Mouse (Mus musculus) neural tube, embryonic 13.5 days (tissue): ENCODE measurements at regions not wholly inside any gene's neighbourhood (a gene's known extent, or its start where the extent isn't known, plus 50 kb on each side); places are given as distances from the start of the nearest gene placed in this dataset.
"Not testable (repeated sequence)": the region's sequence is repeated elsewhere in the genome, so short reads cannot be mapped to it uniquely, and the experiment has no call there.

Source experiments
- ATAC-seq: fragments of 200-750 bp; cut with Nextera tagmentation; 2 replicates; pipeline ENCODE4 v1.8.0; 2017; ENCODE audit warnings: low read depth, mild to moderate bottlenecking, moderate TSS enrichment, moderate library complexity
- H3K27ac ChIP-seq: fragments of 300-500 bp; sonication (generic); replicated peaks from 2 replicates; pipeline ENCODE4 v1.5.1; 2015; ENCODE audit warnings: moderate library complexity, mild to moderate bottlenecking, inconsistent platforms
- H3K27me3 ChIP-seq: fragments of 300-500 bp; sonication (generic); 2 replicates; pipeline ENCODE4 v1.6.1; 2015; ENCODE audit warnings: mild to moderate bottlenecking, inconsistent platforms
- H3K36me3 ChIP-seq: fragments of 300-500 bp; sonication (generic); 2 replicates; pipeline ENCODE4 v1.6.1; 2015; ENCODE audit warnings: mild to moderate bottlenecking, inconsistent platforms
- H3K4me1 ChIP-seq: fragments of 300-500 bp; sonication (generic); replicated peaks from 2 replicates; pipeline ENCODE4 v1.6.1; 2015; ENCODE audit warnings: inconsistent platforms
- H3K4me2 ChIP-seq: fragments of 300-500 bp; sonication (generic); 2 replicates; pipeline ENCODE4 v1.6.1; 2015; ENCODE audit warnings: inconsistent platforms, mild to moderate bottlenecking, moderate library complexity
- H3K4me3 ChIP-seq: fragments of 300-500 bp; sonication (generic); 2 replicates; pipeline ENCODE4 v1.5.1; 2015; ENCODE audit warnings: mild to moderate bottlenecking, inconsistent platforms
- H3K9ac ChIP-seq: fragments of 300-500 bp; sonication (generic); 2 replicates; pipeline ENCODE4 v1.6.1; 2015; ENCODE audit warnings: moderate library complexity, mild to moderate bottlenecking, inconsistent platforms
- H3K9me3 ChIP-seq: fragments of 300-500 bp; sonication (generic); 2 replicates; pipeline ENCODE4 v1.6.1; 2016; ENCODE audit warnings: inconsistent platforms
- WGBS: fragments of 180-500 bp; shearing (Covaris S2); methylation state at CpG from one replicate; pipeline ENCODE4 v1.1.7; 2015; 5-methylcytosine and 5-hydroxymethylcytosine counted together

DNA sequence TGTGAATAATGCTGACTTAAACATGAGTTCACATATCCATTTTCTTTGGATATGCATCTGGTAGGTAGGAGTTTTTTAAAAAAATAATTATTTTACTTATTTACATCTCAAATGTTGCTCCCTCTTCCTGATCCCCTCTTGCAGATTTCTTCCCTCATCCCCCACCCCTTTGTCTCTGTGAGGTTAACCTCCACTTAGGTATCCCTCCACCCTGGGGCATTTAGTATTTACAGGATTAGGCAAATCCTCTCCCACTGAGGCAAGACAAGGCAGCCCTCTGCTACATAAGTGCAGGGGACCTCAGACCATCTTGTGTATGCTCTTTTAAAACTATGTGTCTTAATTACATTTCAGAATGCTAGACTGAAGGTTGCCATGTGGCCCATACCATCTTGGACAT lies 155.2 kb upstream of the Shcbp1 start:
- H3K36me3 ChIP-seq = no peaks in the 10 kb centered on the region
- no peak overlapping the region for H3K27ac ChIP-seq
- no peak overlapping the region for H3K4me3 ChIP-seq
- no peak overlapping the region for H3K4me2 ChIP-seq
- H3K27me3 ChIP-seq = no peaks in the 10 kb centered on the region
- H3K9me3 ChIP-seq = no peaks in the 10 kb centered on the region
- no peak for ATAC-seq
- no peaks in the 10 kb centered on the region for H3K4me1 ChIP-seq
- no peak overlapping the region for H3K9ac ChIP-seq

DNA sequence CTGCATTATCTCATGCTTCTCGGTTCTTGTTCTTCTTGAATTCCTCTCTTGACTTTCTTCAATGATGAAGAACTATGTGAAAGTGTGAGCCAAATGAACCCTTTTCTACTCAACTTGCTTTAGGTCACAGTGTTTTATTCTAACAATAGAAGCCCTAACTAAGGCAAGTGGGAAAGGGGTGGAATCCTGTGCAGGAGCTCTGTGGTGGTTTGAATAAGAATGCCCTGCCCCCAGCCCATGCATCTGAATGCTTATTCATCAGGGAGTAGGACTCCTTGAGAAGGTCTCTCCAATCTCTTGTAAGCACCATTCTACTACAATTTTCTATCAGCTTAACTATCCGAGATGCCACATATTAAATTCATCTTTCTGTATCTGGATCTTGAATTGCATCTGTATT lies 154.7 kb upstream of the Shcbp1 start:
- no peak overlapping the region for H3K4me2 ChIP-seq
- H3K9ac ChIP-seq = no peak overlapping the region
- no peaks in the 10 kb centered on the region for H3K27me3 ChIP-seq
- WGBS = 53% methylated on average over 2 of the region's 2 CpGs
- H3K4me3 ChIP-seq = no peak overlapping the region
- H3K36me3 ChIP-seq = no peaks in the 10 kb centered on the region
- ATAC-seq = no peak
- no peaks in the 10 kb centered on the region for H3K4me1 ChIP-seq
- no peak overlapping the region for H3K27ac ChIP-seq
- H3K9me3 ChIP-seq = no peaks in the 10 kb centered on the region

GRCm38 (mm10) chr8:4916447-4916846 lies 137.1 kb upstream of the Shcbp1 start:
- Histone ChIP-seq H3K9me3 (0 out of 2 replicates have a peak, but pooled peaks cover 2% of the 10 kb centered on the region), H3K4me3 (no peak overlapping the region), H3K27me3 (no peaks in the 10 kb centered on the region), H3K27ac (no peak overlapping the region), H3K36me3 (no peaks in the 10 kb centered on the region), H3K4me1 (no peaks in the 10 kb centered on the region), H3K9ac (no peak overlapping the region), H3K4me2 (no peak overlapping the region)
- ATAC-seq = no peak

DNA sequence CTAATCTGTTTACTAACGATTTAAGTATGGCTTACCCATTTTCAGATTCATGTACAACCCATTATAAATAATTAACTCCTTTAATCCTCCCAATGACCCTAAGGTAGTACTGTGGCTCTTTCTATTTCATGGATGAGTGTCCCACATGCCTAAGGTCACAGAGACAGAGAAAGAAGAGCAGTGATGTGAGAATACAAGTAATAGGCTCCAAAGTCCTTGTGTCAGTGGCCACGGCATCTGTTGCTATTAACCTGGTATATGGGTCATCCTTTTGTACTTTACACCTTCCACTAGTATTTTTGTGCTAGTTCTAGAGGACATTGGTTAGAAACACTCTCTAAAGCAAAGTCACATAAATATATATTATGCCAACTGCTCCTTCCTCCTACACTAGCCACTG lies 115.7 kb upstream of the Shcbp1 start:
- Histone ChIP-seq H3K9me3 (no peaks in the 10 kb centered on the region), H3K9ac (no peak overlapping the region), H3K4me1 (no peaks in the 10 kb centered on the region), H3K27ac (no peak overlapping the region), H3K27me3 (no peaks in the 10 kb centered on the region), H3K36me3 (no peaks in the 10 kb centered on the region), H3K4me3 (no peak overlapping the region), H3K4me2 (no peak overlapping the region)
- no peak for ATAC-seq
- 86% methylated on average over 2 of the region's 2 CpGs for WGBS

GRCm38 (mm10) chr8:4868761-4869160 lies 89.4 kb upstream of the Shcbp1 start:
- WGBS = 84% methylated on average over 7 of the region's 7 CpGs
- H3K27me3 ChIP-seq, H3K27ac ChIP-seq, H3K9me3 ChIP-seq, H3K4me2 ChIP-seq, H3K4me3 ChIP-seq, H3K4me1 ChIP-seq, H3K9ac ChIP-seq, H3K36me3 ChIP-seq: not testable (repeated sequence)
- ATAC-seq = peak; percentile 93

- Histone ChIP-seq H3K9me3 (no peaks in the 10 kb centered on the region), H3K9ac (no peak overlapping the region), H3K4me3 (no peak overlapping the region), H3K4me1 (no peaks in the 10 kb centered on the region), H3K4me2 (no peak overlapping the region), H3K36me3 (no peaks in the 10 kb centered on the region), H3K27ac (no peak overlapping the region), H3K27me3 (no peaks in the 10 kb centered on the region)
- 91% methylated on average over 3 of the region's 3 CpGs for WGBS
- ATAC-seq = no peak
Observed at GRCm38 (mm10) chr8:4839087-4839486, 59.7 kb upstream of the Shcbp1 start.

- Histone ChIP-seq H3K4me2 (no peak overlapping the region), H3K4me3 (no peak overlapping the region), H3K4me1 (no peaks in the 10 kb centered on the region), H3K9me3 (no peaks in the 10 kb centered on the region), H3K27ac (no peak overlapping the region), H3K9ac (no peak overlapping the region), H3K36me3 (no peaks in the 10 kb centered on the region), H3K27me3 (no peaks in the 10 kb centered on the region)
- ATAC-seq = no peak
Observed at GRCm38 (mm10) chr8:4838527-4838926, 59.2 kb upstream of the Shcbp1 start.

DNA sequence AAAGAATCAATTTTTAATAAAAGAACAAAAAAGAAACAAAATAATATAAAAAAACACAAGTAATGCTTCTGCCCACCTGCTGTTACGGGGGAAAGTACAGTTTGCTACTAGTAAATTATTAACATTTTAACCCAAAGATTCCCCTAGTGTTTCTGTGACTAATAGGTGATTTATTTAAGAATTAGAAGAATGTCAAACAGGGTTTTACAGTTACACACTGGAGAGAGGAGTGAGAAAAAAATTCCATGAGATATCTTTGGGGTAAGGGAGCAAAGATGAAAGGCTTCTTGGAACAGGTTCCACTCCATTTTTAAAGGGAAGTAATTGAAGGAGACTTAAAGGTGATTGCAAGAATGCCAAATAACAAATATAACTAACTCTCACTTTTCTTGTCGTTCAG lies 58.4 kb upstream of the Shcbp1 start:
- no peaks in the 10 kb centered on the region for H3K27me3 ChIP-seq
- H3K4me3 ChIP-seq = no peak overlapping the region
- no peak overlapping the region for H3K9ac ChIP-seq
- WGBS = 79% methylated on average over 2 of the region's 2 CpGs
- no peak for ATAC-seq
- H3K4me1 ChIP-seq = no peaks in the 10 kb centered on the region
- H3K36me3 ChIP-seq = no peaks in the 10 kb centered on the region
- H3K27ac ChIP-seq = no peak overlapping the region
- no peak overlapping the region for H3K4me2 ChIP-seq
- H3K9me3 ChIP-seq = no peaks in the 10 kb centered on the region

DNA sequence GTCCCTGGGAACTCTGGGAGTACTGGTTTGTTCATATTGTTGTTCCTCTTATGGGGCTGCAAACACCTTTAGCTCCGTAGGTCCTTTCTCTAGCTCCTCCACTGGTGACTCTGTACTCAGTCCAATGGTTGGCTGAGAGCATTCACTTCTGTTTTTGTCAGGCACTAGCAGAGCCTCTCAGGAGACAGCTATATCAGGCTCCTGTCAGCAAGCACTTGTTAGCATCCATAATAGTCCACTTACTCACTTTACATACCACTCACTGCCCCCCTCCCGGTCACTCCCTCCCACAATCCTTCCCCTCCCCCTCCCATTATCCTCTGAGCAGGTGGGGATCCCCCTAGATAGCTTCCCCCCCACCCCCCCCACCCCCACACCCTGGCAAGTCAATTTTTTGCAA lies 57.3 kb upstream of the Shcbp1 start:
- Histone ChIP-seq H3K9me3 (no peaks in the 10 kb centered on the region), H3K4me2 (no peak overlapping the region), H3K4me3 (no peak overlapping the region), H3K27me3 (no peaks in the 10 kb centered on the region), H3K9ac (no peak overlapping the region), H3K27ac (no peak overlapping the region), H3K4me1 (no peaks in the 10 kb centered on the region), H3K36me3 (no peaks in the 10 kb centered on the region)
- WGBS = 73% methylated on average over 2 of the region's 2 CpGs
- ATAC-seq = no peak
